Mouse (Mus musculus) small intestine, adult 2 months (tissue): ENCODE measurements around the gene Bak1.

Experiments
- CTCF ChIP-seq: fragments of 200-500 bp; IDR thresholded peaks from 2 replicates; pipeline ENCODE4 v1.5.1; 2012; ENCODE audit warnings: low read depth, mild to moderate bottlenecking, control low read depth, inconsistent platforms, low read length, moderate library complexity, mixed read lengths; ENCODE audit not compliant: insufficient replicate concordance, insufficient read length; ENCODE audit errors: extremely low read depth
- POLR2A ChIP-seq: fragments of 200-500 bp; IDR thresholded peaks from 2 replicates; pipeline ENCODE4 v1.6.1; 2012; ENCODE audit warnings: low read depth, mild to moderate bottlenecking, control low read depth, inconsistent platforms, low read length, moderate library complexity

GRCm38 (mm10) chr17:27062684-27063083 is 33.9 kb upstream of the Bak1 start:
- TF ChIP-seq POLR2A: no peak
- TF ChIP-seq CTCF: no peak
